Mouse (Mus musculus) stomach, postnatal 0 days (tissue): ENCODE results near the gene Afg1l. TPM values are rescaled to one million over a fixed set of nuclear protein-coding genes. Genes with fewer than 3 reads are reported as not detected.
A peak's percentile ranks its signal among the peaks of the same experiment; 100 is the strongest.

Experiments used
- ATAC-seq: fragments of 200-750 bp; cut with Nextera tagmentation; 2 replicates; pipeline ENCODE4 v1.8.0; 2017; ENCODE audit not compliant: low FRiP score, low TSS enrichment
- DNase-seq: peaks from one replicate; pipeline ENCODE4 v3.0.0-alpha.2; 2016; ENCODE audit warnings: low spot score
- H3K27ac ChIP-seq: fragments of 300-500 bp; sonication (generic); replicated peaks from 2 replicates; pipeline ENCODE4 v1.5.1; 2014; ENCODE audit warnings: mild to moderate bottlenecking, control low read depth
- H3K27me3 ChIP-seq: fragments of 300-500 bp; sonication (generic); 2 replicates; pipeline ENCODE4 v1.6.1; 2014; ENCODE audit warnings: low read length; ENCODE audit not compliant: control insufficient read depth, insufficient read depth
- H3K36me3 ChIP-seq: fragments of 300-500 bp; sonication (generic); 2 replicates; pipeline ENCODE4 v1.6.1; 2014; ENCODE audit warnings: low read length, mixed read lengths; ENCODE audit not compliant: control insufficient read depth, insufficient read depth
- H3K4me1 ChIP-seq: fragments of 300-500 bp; sonication (generic); replicated peaks from 2 replicates; pipeline ENCODE4 v1.6.1; 2014; ENCODE audit warnings: antibody characterized with exemption; ENCODE audit not compliant: control insufficient read depth, insufficient read depth
- H3K4me2 ChIP-seq: fragments of 300-500 bp; sonication (generic); replicated peaks from 2 replicates; pipeline ENCODE4 v1.6.1; 2014; ENCODE audit warnings: low read depth, mild to moderate bottlenecking, control low read depth, moderate library complexity
- H3K4me3 ChIP-seq: fragments of 300-500 bp; sonication (generic); 2 replicates; pipeline ENCODE4 v1.5.1; 2014; ENCODE audit warnings: low read depth, low read length, control low read depth
- H3K9ac ChIP-seq: fragments of 300-500 bp; sonication (generic); 2 replicates; pipeline ENCODE4 v1.6.1; 2014; ENCODE audit warnings: mild to moderate bottlenecking, low read length, control low read depth, mixed read lengths
- H3K9me3 ChIP-seq: fragments of 300-500 bp; sonication (generic); 2 replicates; pipeline ENCODE4 v1.6.1; 2016; ENCODE audit warnings: low read length; ENCODE audit not compliant: control insufficient read depth
- CTCF ChIP-seq: IDR thresholded peaks from 2 replicates; pipeline ENCODE4 v1.5.1; 2016; ENCODE audit warnings: antibody characterized with exemption, low read depth, mild to moderate bottlenecking, moderate library complexity
- EP300 ChIP-seq: optimal IDR thresholded peaks from 2 replicates; pipeline ENCODE3; 2016; ENCODE audit warnings: antibody characterized with exemption
- WGBS: fragments of 180-500 bp; shearing (Covaris S2); extraction: QIAGEN DNeasy Blood & Tissue Kit; methylation state at CpG from one replicate; pipeline ENCODE4 v1.1.7; 2014; 5-methylcytosine and 5-hydroxymethylcytosine counted together
- polyA plus RNA-seq: library from polyadenylated mRNA; unstranded; fragments of >200 nt; fragmentation: Nextera tagmentation; extraction: Ambion mirVana; gene quantifications from 2 replicates; pipeline ENCODE4 v1.2.1, GENCODE M21; 2015

Gene Afg1l
- polyA plus RNA-seq, 1 experiment from 2014 or later: 6.4 TPM

- Histone ChIP-seq H3K9me3 (no peaks in the 10 kb centered on the region), H3K4me3 (no peak overlapping the region), H3K9ac (no peak overlapping the region)
These were observed 35.8 kb upstream of the Afg1l start for GRCm38 (mm10) chr10:42514125-42514524.

GRCm38 (mm10) chr10:42511184-42512135 lies 33.1 kb upstream of the Afg1l start:
- no peak for ATAC-seq

More at GRCm38 (mm10) chr10:42514125-42514524, 35.8 kb upstream of the Afg1l start:
- H3K4me2 ChIP-seq: no peak overlapping the region
- no peak overlapping the region for H3K27ac ChIP-seq
- H3K27me3 ChIP-seq: no peaks in the 10 kb centered on the region
- TF ChIP-seq CTCF (peak; percentile 44), EP300 (no peak)
- DNase-seq: no peak
- no peaks in the 10 kb centered on the region for H3K4me1 ChIP-seq
- ATAC-seq: no peak
- no peaks in the 10 kb centered on the region for H3K36me3 ChIP-seq

DNA sequence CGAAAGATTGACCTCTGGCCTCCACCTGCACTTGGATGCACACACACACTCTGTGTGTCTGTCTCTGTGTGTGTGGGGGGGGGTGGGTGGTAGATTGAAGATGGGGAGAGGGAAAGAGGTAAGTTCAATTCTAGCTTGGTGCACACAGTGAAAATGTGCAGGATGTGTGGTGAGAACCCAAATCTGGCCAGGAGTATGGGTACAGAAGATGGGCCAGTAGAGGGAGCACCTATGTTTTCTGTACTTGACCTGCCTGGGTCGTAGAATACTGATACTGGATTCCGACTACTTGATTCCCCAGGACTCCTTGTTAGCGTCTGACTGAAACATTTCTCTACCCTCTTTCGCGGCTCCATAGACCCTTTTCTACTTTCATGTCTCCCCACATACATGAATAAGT lies 31.8 kb upstream of the Afg1l start:
- no peak for DNase-seq
- Histone ChIP-seq H3K36me3 (no peaks in the 10 kb centered on the region; the same call in 1 of the 2 replicates), H3K4me2 (no peak overlapping the region), H3K4me1 (no peaks in the 10 kb centered on the region), H3K4me3 (no peak overlapping the region), H3K9me3 (no peaks in the 10 kb centered on the region), H3K27ac (no peak overlapping the region), H3K27me3 (no peaks in the 10 kb centered on the region), H3K9ac (no peak overlapping the region)
- TF ChIP-seq CTCF: peak; percentile 34; the same call in 1 of the 2 replicates
- TF ChIP-seq EP300: no peak
- WGBS: 91% methylated on average over 6 of the region's 6 CpGs
- no peak for ATAC-seq

More at GRCm38 (mm10) chr10:42511184-42512135, 33.1 kb upstream of the Afg1l start:
- Histone ChIP-seq H3K9ac (no peak overlapping the region), H3K4me2 (no peak overlapping the region), H3K4me1 (no peaks in the 10 kb centered on the region), H3K4me3 (no peak overlapping the region), H3K27me3 (no peaks in the 10 kb centered on the region), H3K36me3 (no peaks in the 10 kb centered on the region; the same call in 1 of the 2 replicates), H3K9me3 (no peaks in the 10 kb centered on the region), H3K27ac (no peak overlapping the region)
- WGBS: 92% methylated on average over 6 of the region's 6 CpGs
- TF ChIP-seq EP300 (no peak), CTCF (no peak)
- DNase-seq: no peak

DNA sequence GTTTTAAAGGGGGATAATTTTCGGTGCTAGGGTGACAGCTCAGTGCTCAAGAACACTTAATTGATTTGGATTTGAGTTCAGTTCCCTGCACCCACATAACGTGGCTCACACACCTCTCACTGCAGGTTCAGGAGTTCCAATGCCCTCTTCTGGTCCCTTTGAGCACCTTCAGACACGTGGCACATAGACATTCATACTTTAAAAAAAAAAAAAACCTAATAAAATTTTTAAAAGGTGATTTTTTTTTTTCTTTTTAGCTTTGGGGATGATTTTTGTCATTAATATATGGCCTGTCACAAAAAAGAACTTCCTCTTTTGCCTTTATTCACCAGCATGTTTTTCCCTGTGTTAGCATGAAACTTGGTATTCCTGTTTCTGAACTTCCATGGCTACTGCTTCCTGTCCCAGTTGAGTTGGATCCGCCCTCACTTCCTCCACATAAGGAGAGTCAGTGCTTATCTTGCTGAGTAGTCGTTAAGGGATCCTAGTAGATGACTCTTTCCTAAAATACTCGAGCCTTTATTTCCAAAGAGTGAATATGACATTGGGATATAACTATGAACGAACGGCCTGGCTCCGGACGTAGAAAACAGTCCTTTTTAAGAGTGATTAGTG lies 25.8 kb upstream of the Afg1l start:
- H3K9me3 ChIP-seq: no peaks in the 10 kb centered on the region
- no peak overlapping the region for H3K9ac ChIP-seq
- WGBS: 83% methylated on average over 10 of the region's 10 CpGs
- no peak overlapping the region for H3K27ac ChIP-seq
- no peak overlapping the region for H3K4me2 ChIP-seq
- H3K4me3 ChIP-seq: no peak overlapping the region
- DNase-seq (no peak), ATAC-seq (no peak)
- no peaks in the 10 kb centered on the region for H3K27me3 ChIP-seq
- no peaks in the 10 kb centered on the region; the same call in 1 of the 2 replicates for H3K36me3 ChIP-seq
- H3K4me1 ChIP-seq: no peaks in the 10 kb centered on the region
- TF ChIP-seq EP300: no peak
- TF ChIP-seq CTCF: 0 out of 2 replicates have a peak, but pooled peaks have one; percentile 14

- Histone ChIP-seq H3K4me3 (peak overlapping the region; percentile 94), H3K4me1 (no peaks in the 10 kb centered on the region), H3K36me3 (no peaks in the 10 kb centered on the region), H3K27me3 (no peaks in the 10 kb centered on the region), H3K9ac (peak overlapping the region; percentile 96), H3K4me2 (peak overlapping the region; percentile 68), H3K27ac (peak overlapping the region; percentile 99), H3K9me3 (no peaks in the 10 kb centered on the region)
- no peak for TF ChIP-seq CTCF
- TF ChIP-seq EP300: no peak
- peak; percentile 24 for ATAC-seq
- peak; percentile 73 for DNase-seq
- under 1% methylated on average over 52 of the region's 55 CpGs for WGBS
These were observed 24.2 kb upstream of the Afg1l start for GRCm38 (mm10) chr10:42502349-42503111.
